Mouse (Mus musculus) liver, adult 2 months (tissue): ENCODE measurements at regions not wholly inside any gene's neighbourhood (a gene's known extent, or its start where the extent isn't known, plus 50 kb on each side); places are given as distances from the start of the nearest gene placed in this dataset.
A peak's percentile ranks its signal among the peaks of the same experiment; 100 is the strongest.

Experiments
- DNase-seq: peaks from one replicate; pipeline ENCODE4 v3.0.0-alpha.2; 2011; ENCODE audit warnings: low read depth, low spot score; ENCODE audit errors: extremely low read depth
- H3K27ac ChIP-seq: fragments of 200-500 bp; replicated peaks from 2 replicates; pipeline ENCODE4 v1.5.1; 2012; ENCODE audit warnings: low read depth, mild to moderate bottlenecking, control low read depth, inconsistent platforms, low read length; ENCODE audit not compliant: insufficient read depth
- H3K27me3 ChIP-seq: fragments of 200-500 bp; 2 replicates; pipeline ENCODE4 v1.6.1; 2012; ENCODE audit warnings: mild to moderate bottlenecking, moderate library complexity, low read length, inconsistent platforms; ENCODE audit not compliant: control insufficient read depth, insufficient read depth
- H3K36me3 ChIP-seq: fragments of 200-500 bp; 2 replicates; pipeline ENCODE4 v1.6.1; 2012; ENCODE audit warnings: low read length, inconsistent platforms; ENCODE audit not compliant: control insufficient read depth, insufficient read depth
- H3K4me1 ChIP-seq: fragments of 200-500 bp; 2 replicates; pipeline ENCODE4 v1.6.1; 2011; ENCODE audit warnings: low read length; ENCODE audit not compliant: control insufficient read depth, insufficient read depth
- H3K4me3 ChIP-seq: fragments of 200-500 bp; 2 replicates; pipeline ENCODE4 v1.5.1; 2011; ENCODE audit warnings: low read depth, mild to moderate bottlenecking, control low read depth, low read length, moderate library complexity; ENCODE audit not compliant: insufficient read depth
- H3K79me2 ChIP-seq: fragments of 200-500 bp; 2 replicates; pipeline ENCODE4 v1.6.1; 2012; ENCODE audit warnings: inconsistent platforms, mild to moderate bottlenecking, low read length, moderate library complexity; ENCODE audit not compliant: control insufficient read depth, insufficient read depth
- H3K9ac ChIP-seq: fragments of 200-500 bp; 2 replicates; pipeline ENCODE4 v1.6.1; 2012; ENCODE audit warnings: low read depth, mild to moderate bottlenecking, control low read depth, inconsistent platforms, low read length
- CTCF ChIP-seq: fragments of 200-500 bp; IDR thresholded peaks from 2 replicates; pipeline ENCODE4 v1.5.1; 2011; ENCODE audit warnings: low read depth, low read length, control low read depth
- POLR2A ChIP-seq: fragments of 200-500 bp; IDR thresholded peaks from 2 replicates; pipeline ENCODE4 v1.6.1; 2011; ENCODE audit warnings: low read length, control low read depth; ENCODE audit not compliant: insufficient read depth; ENCODE audit errors: extremely low read depth
- WGBS: fragments of 180-500 bp; shearing (Covaris S2); methylation state at CpG from one replicate; pipeline ENCODE4 v1.1.7; 2018; 5-methylcytosine and 5-hydroxymethylcytosine counted together

- no peaks in the 10 kb centered on the region for H3K36me3 ChIP-seq
- H3K9ac ChIP-seq = no peak overlapping the region
- H3K79me2 ChIP-seq = no peaks in the 10 kb centered on the region
- H3K27me3 ChIP-seq = no peaks in the 10 kb centered on the region
- no peak overlapping the region for H3K27ac ChIP-seq
- 85% methylated on average over 4 of the region's 4 CpGs for WGBS
- H3K4me1 ChIP-seq = no peaks in the 10 kb centered on the region
- no peak overlapping the region for H3K4me3 ChIP-seq
- TF ChIP-seq CTCF = no peak
- no peak for TF ChIP-seq POLR2A
- no peak for DNase-seq
Measured at GRCm38 (mm10) chr10:45933631-45934310, 356.1 kb downstream of the Hace1 start.

GRCm38 (mm10) chr10:45957686-45958085 lies 380.1 kb downstream of the Hace1 start:
- no peaks in the 10 kb centered on the region for H3K4me1 ChIP-seq
- H3K9ac ChIP-seq = no peak overlapping the region
- H3K79me2 ChIP-seq = no peaks in the 10 kb centered on the region
- no peak overlapping the region for H3K4me3 ChIP-seq
- no peak overlapping the region for H3K27ac ChIP-seq
- H3K27me3 ChIP-seq = no peaks in the 10 kb centered on the region
- TF ChIP-seq CTCF (no peak), POLR2A (no peak)
- peak; percentile 87 for DNase-seq
- H3K36me3 ChIP-seq = no peaks in the 10 kb centered on the region

- DNase-seq = no peak
- no peaks in the 10 kb centered on the region for H3K79me2 ChIP-seq
- no peak overlapping the region for H3K4me3 ChIP-seq
- H3K27me3 ChIP-seq = no peaks in the 10 kb centered on the region
- no peaks in the 10 kb centered on the region for H3K4me1 ChIP-seq
- H3K9ac ChIP-seq = no peak overlapping the region
- TF ChIP-seq CTCF = no peak
- 81% methylated on average over 1 of the region's 1 CpGs for WGBS
- no peak overlapping the region for H3K27ac ChIP-seq
- no peaks in the 10 kb centered on the region for H3K36me3 ChIP-seq
Measured at GRCm38 (mm10) chr10:45972240-45972639, 394.6 kb downstream of the Hace1 start.

GRCm38 (mm10) chr10:45982731-45983274 lies 405.2 kb downstream of the Hace1 start:
- Histone ChIP-seq H3K27ac (no peak overlapping the region), H3K36me3 (no peaks in the 10 kb centered on the region), H3K9ac (no peak overlapping the region), H3K79me2 (no peaks in the 10 kb centered on the region), H3K4me3 (no peak overlapping the region), H3K4me1 (no peaks in the 10 kb centered on the region), H3K27me3 (no peaks in the 10 kb centered on the region)
- TF ChIP-seq POLR2A (no peak), CTCF (no peak)
- DNase-seq = no peak
- 81% methylated on average over 4 of the region's 4 CpGs for WGBS

GRCm38 (mm10) chr10:45983671-45984335 lies 406.2 kb downstream of the Hace1 start:
- TF ChIP-seq POLR2A (no peak), CTCF (no peak)
- H3K79me2 ChIP-seq = no peaks in the 10 kb centered on the region
- WGBS = 83% methylated on average over 6 of the region's 6 CpGs

GRCm38 (mm10) chr10:45986341-45986740 lies 408.7 kb downstream of the Hace1 start:
- no peak overlapping the region for H3K27ac ChIP-seq
- TF ChIP-seq CTCF = no peak
- no peak for TF ChIP-seq POLR2A
- DNase-seq = no peak
- no peaks in the 10 kb centered on the region for H3K27me3 ChIP-seq
- 93% methylated on average over 2 of the region's 2 CpGs for WGBS
- no peaks in the 10 kb centered on the region for H3K4me1 ChIP-seq
- no peaks in the 10 kb centered on the region for H3K79me2 ChIP-seq
- no peak overlapping the region for H3K9ac ChIP-seq
- no peak overlapping the region for H3K4me3 ChIP-seq
- no peaks in the 10 kb centered on the region for H3K36me3 ChIP-seq

More at GRCm38 (mm10) chr10:45983671-45984335, 406.2 kb downstream of the Hace1 start:
- Histone ChIP-seq H3K4me3 (no peak overlapping the region), H3K4me1 (no peaks in the 10 kb centered on the region), H3K36me3 (no peaks in the 10 kb centered on the region), H3K27ac (no peak overlapping the region), H3K9ac (no peak overlapping the region), H3K27me3 (no peaks in the 10 kb centered on the region)
- DNase-seq = no peak
